Mouse (Mus musculus): Measurements from ENCODE around the gene Gm609. TPM values are rescaled to one million over a fixed set of nuclear protein-coding genes. Genes with fewer than 3 reads are reported as not detected.
"Not testable (repeated sequence)": the region's sequence is repeated elsewhere in the genome, so short reads cannot be mapped to it uniquely, and the experiment has no call there.

Gene Gm609
- polyA plus RNA-seq (2012; rRNA removed), result 0.27 and 0.48 TPM in 2 replicates

GRCm38 (mm10) chr16:45492927-45493326 lies at the start of gene Gm609:
Gene Gm609 (minus strand): TSS chr16:45492969.
- no peak for DNase-seq (ENCODE audit: low spot score)

GRCm38 (mm10) chr16:45542108-45542507 lies 49.3 kb upstream of the Gm609 start:
- no peak for DNase-seq (ENCODE audit: low spot score)

GRCm38 (mm10) chr16:45538342-45538741 lies 45.6 kb upstream of the Gm609 start:
- not testable (repeated sequence) for DNase-seq (ENCODE audit: low spot score)

GRCm38 (mm10) chr16:45535009-45535408 lies 42.2 kb upstream of the Gm609 start, which contains the start of gene Slc9c1:
Gene Slc9c1 (plus strand): TSS chr16:45535309.
- DNase-seq (ENCODE audit: low spot score), result no peak

- DNase-seq (ENCODE audit: low spot score), result no peak
Observed at GRCm38 (mm10) chr16:45531950-45532349, 39.2 kb upstream of the Gm609 start, which contains the start of gene Gm17783. Gene Gm17783 (minus strand): TSS chr16:45532050.

- DNase-seq (ENCODE audit: low spot score), result no peak
Observed at GRCm38 (mm10) chr16:45525551-45525950, 32.8 kb upstream of the Gm609 start.

- DNase-seq (ENCODE audit: low spot score), result no peak
Observed at GRCm38 (mm10) chr16:45495326-45495725, 2.6 kb upstream of the Gm609 start.

- DNase-seq (ENCODE audit: low spot score), result no peak
Observed at GRCm38 (mm10) chr16:45476991-45477390, 15.8 kb downstream of the Gm609 start.

GRCm38 (mm10) chr16:45471836-45472235 lies 20.9 kb downstream of the Gm609 start:
- not testable (repeated sequence) for DNase-seq (ENCODE audit: low spot score)

- no peak for DNase-seq (ENCODE audit: low spot score)
Observed at GRCm38 (mm10) chr16:45454762-45455161, 38.0 kb downstream of the Gm609 start.

- no peak for DNase-seq (ENCODE audit: low spot score)
Observed at GRCm38 (mm10) chr16:45437230-45437739, 55.5 kb downstream of the Gm609 start.

GRCm38 (mm10) chr16:45435591-45435990 lies 57.2 kb downstream of the Gm609 start:
- no peak for DNase-seq (ENCODE audit: low spot score)

- DNase-seq (ENCODE audit: low spot score), result no peak
Observed at GRCm38 (mm10) chr16:45427651-45428050, 65.1 kb downstream of the Gm609 start.

- no peak for DNase-seq (ENCODE audit: low spot score)
Observed at GRCm38 (mm10) chr16:45413497-45413896, 79.3 kb downstream of the Gm609 start.

- not testable (repeated sequence) for DNase-seq (ENCODE audit: low spot score)
Observed at GRCm38 (mm10) chr16:45409064-45409446, 83.7 kb downstream of the Gm609 start.

GRCm38 (mm10) chr16:45408425-45409063 lies 84.2 kb downstream of the Gm609 start, which contains the start of gene Cd200:
Gene Cd200 (minus strand): TSS chr16:45409053.
- DNase-seq (ENCODE audit: low spot score), result peak; percentile 35

GRCm38 (mm10) chr16:45407645-45408400 lies 84.9 kb downstream of the Gm609 start:
- DNase-seq (ENCODE audit: low spot score), result no peak

- DNase-seq (ENCODE audit: low spot score), result no peak
Observed at GRCm38 (mm10) chr16:45407091-45407490, 85.7 kb downstream of the Gm609 start.

- DNase-seq (ENCODE audit: low spot score), result no peak
Observed at GRCm38 (mm10) chr16:45402951-45403350, 89.8 kb downstream of the Gm609 start.

GRCm38 (mm10) chr16:45402036-45402435 lies 90.7 kb downstream of the Gm609 start:
- DNase-seq (ENCODE audit: low spot score), result no peak

- no peak for DNase-seq (ENCODE audit: low spot score)
Observed at GRCm38 (mm10) chr16:45399947-45400555, 92.7 kb downstream of the Gm609 start.

- DNase-seq (ENCODE audit: low spot score), result no peak
Observed at GRCm38 (mm10) chr16:45399411-45399810, 93.4 kb downstream of the Gm609 start.

Measured in urinary bladder, adult 2 months (tissue).